Mouse (Mus musculus): Measurements from ENCODE around the gene Eapp. TPM values are rescaled to one million over a fixed set of nuclear protein-coding genes. Genes with fewer than 3 reads are reported as not detected.
"Not testable (repeated sequence)": the region's sequence is repeated elsewhere in the genome, so short reads cannot be mapped to it uniquely, and the experiment has no call there.

The Eapp gene
- polyA plus RNA-seq (2017; shearing (Covaris generic)): 100 to 1,000 TPM; 103 to 138 TPM

- ATAC-seq: peak; percentile 74
These were observed at the start of gene Eapp for GRCm38 (mm10) chr12:54695511-54696241. Gene Eapp (minus strand): TSS chr12:54695897.

GRCm38 (mm10) chr12:54738661-54739243 lies 43.1 kb upstream of the Eapp start:
- ATAC-seq: peak; percentile 27

DNA sequence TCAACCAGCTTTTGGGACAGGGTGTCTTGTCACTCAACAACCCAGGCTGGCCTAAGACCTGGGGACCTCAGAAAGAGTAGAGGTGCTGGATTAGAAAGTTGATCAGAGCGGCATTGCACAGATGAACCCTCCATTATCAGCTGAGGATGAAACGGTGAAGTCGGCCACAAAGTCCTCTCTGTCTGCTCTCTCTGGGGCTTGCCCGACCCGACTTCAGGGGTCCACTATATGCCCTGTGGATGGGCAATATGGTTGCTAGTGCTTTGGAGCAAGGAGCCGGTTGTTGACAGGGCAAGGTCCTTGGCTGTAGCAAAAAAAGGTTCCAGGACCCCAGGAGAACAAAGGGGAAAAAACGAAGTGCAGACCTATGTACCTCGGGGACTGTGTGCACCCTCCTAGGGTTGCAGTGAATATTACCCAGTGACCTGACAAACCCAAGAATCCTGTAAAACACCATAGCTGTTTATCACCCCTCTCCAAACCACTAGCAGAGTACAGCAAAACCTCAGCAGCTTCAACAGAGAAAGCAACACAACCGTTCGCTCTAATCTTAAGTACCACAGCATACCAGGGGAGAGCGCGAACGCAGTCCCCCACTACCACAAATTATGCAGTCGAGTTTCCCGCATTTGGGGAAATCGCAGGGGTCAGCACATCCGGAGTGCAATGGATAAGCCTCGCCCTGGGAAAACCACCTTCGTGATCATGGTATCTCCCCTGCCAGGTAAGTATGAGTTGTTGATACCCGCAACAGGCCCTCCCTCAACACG lies 42.4 kb upstream of the Eapp start:
- peak; percentile 60 for ATAC-seq

DNA sequence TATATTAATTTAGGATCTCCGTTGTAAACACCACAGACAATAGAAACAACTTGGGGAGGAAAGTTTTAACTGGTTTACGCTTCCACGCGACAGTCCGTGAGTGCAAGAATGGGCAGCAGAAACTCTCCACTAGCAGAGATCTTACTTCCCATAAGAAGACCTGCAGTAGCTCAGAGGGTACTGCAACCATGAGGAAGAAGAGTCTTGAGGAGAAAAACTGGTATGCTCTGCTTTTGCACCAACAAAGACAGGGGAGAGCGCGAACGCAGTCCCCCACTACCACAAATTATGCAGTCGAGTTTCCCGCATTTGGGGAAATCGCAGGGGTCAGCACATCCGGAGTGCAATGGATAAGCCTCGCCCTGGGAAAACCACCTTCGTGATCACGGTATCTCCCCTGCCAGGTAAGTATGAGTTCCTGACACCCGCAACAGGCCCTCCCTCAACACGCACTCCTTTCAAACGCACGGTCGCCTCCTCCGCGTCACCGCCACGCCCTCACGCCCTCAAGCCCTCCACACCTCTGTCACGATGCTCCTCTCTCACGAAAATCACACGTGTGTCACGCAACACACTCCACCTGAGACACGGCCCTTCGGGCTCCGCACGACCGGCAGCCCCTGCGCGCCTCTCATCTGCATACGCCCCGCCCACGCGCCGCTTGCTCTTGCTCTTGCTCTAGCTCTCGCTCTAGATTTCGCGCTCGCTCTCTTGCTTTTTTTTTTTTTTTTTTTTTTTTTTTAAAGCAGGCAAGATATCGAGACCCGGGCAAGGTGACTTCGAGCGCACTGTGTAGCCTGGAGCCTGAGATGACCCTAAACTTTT lies 38.8 kb upstream of the Eapp start:
- ATAC-seq: peak; percentile 37

GRCm38 (mm10) chr12:54729140-54730059 lies 33.7 kb upstream of the Eapp start:
- peak; percentile 75 for ATAC-seq

- peak; percentile 77 for ATAC-seq
These were observed 23.4 kb upstream of the Eapp start for GRCm38 (mm10) chr12:54718871-54719786.

DNA sequence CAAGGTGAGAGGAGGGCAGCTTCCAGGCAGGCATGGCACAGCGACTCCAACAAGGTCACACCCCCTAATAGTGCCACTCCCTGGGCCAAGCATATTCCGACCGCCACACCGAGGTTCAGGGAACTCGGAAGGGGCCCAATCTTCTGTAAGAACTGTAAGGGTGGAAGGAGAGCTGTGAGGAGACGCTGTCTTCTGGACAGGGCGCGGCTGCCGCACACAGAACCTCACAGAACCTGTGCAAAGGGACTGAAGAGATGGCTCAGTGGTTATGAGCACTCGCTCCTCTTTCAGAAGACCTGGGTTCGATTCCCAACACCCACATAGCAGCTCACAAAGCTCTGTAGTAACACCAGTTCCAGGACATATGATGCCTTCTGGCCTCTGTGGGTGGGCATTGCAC lies 21.8 kb upstream of the Eapp start:
- not testable (repeated sequence) for ATAC-seq

DNA sequence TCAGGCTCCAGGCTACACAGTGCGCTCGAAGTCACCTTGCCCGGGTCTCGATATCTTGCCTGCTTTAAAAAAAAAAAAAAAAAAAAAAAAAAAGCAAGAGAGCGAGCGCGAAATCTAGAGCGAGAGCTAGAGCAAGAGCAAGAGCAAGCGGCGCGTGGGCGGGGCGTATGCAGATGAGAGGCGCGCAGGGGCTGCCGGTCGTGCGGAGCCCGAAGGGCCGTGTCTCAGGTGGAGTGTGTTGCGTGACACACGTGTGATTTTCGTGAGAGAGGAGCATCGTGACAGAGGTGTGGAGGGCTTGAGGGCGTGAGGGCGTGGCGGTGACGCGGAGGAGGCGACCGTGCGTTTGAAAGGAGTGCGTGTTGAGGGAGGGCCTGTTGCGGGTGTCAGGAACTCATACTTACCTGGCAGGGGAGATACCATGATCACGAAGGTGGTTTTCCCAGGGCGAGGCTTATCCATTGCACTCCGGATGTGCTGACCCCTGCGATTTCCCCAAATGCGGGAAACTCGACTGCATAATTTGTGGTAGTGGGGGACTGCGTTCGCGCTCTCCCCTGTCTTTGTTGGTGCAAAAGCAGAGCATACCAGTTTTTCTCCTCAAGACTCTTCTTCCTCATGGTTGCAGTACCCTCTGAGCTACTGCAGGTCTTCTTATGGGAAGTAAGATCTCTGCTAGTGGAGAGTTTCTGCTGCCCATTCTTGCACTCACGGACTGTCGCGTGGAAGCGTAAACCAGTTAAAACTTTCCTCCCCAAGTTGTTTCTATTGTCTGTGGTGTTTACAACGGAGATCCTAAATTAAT lies 18.3 kb upstream of the Eapp start:
- peak; percentile 44 for ATAC-seq

- peak; percentile 57 for ATAC-seq
These were observed 14.8 kb upstream of the Eapp start for GRCm38 (mm10) chr12:54710494-54710879.

GRCm38 (mm10) chr12:54709691-54710493 lies 14.2 kb upstream of the Eapp start:
- peak; percentile 36 for ATAC-seq

GRCm38 (mm10) chr12:54699394-54699793 lies 3.7 kb upstream of the Eapp start:
- ATAC-seq: no peak

- no peak for ATAC-seq
These were observed 2.1 kb upstream of the Eapp start for GRCm38 (mm10) chr12:54697791-54698250.

DNA sequence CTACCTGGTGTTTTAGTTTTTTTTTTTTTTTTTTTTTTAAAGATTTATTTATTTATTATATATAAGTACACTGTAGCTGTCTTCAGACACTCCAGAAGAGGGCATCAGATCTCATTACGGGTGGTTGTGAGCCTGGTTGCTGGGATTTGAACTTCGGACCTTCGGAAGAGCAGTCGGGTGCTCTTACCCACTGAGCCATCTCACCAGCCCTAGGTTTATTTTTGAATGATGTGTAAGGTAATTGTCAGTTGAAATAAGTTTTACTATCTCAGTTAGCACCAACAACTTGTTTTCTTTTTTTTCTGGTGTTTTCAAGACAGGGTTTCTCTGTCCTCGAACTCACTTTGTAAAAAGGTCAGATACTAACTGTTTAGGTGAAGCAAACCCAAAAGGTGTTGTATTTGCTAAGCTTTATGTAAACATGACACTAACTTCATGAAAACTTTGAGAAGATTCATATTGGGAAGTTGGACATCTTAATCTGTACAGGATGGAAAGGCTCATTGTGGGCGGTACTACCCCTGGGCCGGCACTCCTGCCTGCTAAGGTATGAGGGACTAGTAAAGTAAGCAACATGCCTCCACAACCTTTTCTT lies 1.4 kb upstream of the Eapp start:
- no peak for ATAC-seq

DNA sequence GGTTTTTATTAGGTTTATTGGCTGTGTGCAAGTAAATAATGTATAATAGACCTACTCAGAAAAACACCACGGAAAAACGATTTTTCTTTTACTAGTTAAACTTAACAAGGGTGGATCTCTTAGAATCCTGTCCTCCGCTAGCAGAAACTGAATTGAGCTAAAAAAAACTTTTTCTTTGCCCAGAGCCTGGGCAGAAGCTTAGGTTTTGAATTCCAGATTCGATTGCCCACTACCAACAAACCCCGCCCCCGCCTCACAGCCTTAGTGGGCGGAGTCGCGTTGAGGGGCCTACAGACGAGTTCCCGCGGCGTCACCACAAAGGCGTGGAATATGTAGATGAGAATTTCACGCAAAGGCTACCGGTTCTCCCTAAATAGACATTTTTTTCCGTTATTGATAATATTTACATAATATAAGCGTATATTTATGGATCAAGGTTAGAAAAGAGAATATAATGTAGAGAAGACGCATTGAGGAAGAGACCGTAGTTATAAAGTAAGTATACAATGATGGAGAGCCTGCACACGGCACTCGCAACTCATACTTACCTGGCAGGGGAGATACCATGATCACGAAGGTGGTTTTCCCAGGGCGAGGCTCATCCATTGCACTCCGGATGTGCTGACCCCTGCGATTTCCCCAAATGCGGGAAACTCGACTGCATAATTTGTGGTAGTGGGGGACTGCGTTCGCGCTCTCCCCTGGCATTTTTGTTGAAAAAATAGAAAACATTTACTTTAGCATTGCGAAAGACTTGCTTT lies 725 bp upstream of the Eapp start:
- peak; percentile 71 for ATAC-seq

DNA sequence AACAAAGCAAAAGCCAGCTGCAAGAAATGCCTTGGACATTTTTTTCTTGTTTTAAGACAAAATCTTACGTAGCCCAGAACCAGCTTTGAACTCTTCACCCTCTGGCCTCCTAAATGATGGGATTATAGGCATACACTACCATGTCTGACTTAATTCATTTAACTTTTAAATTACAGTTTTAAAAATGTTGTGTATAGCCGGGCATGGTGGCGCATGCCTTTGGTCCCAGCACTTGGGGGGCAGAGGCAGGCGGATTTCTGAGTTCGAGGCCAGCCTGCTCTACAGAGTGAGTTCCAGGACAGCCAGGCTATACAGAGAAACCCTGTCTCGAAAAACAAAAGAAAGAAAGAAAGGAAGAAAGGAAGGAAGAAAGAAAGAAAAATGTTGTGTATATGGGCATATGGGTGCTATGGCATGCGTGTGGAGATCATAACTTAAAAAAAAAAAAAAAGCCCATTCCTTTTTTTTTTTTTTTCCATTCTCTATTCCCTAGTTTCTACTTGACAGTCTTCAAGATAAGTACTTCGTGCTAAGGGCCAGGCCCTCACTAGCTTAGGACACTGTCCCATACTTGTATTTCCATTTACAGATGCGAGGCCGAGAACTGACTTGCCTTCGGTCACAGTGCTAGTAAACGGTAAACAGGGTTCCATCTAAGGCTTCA lies 718 bp downstream of the Eapp start:
- ATAC-seq: no peak

DNA sequence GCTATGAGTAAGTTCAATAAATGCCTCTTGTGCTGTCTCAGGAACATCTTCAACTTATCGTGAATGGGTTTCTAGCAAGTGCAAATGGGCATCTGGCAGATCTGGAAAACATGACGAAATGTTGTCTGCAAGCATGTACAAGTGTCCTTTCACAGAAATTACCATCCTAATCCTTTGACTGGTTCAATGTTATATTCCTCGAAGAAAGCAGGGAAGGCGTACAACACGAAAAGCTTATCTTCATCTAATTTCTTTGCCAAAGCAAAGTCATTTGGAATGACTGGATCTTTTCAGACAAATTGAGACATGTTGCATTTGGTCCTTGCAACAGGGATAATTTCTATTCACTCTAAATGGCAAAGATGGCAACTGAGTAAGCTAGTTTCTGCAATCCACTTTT lies 6.6 kb downstream of the Eapp start:
- no peak for ATAC-seq

DNA sequence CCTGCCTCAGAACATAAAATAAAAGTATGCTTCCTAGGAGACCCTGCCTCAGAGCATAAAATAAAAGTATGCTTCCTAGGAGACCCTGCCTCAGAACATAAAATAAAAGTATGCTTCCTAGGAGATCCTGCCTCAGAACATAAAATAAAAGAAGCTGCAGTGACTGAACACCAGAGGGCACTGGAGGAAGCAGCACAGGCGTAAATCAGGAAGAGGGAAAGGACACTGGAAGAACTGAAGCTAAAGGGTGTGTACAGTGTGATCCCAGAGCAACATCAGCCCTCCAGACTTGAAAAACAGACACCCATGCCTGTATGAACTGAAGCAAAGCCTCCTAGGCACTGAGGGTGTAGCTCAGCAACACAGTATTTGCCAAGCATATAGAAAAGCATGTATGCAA lies 12.5 kb downstream of the Eapp start:
- ATAC-seq: no peak

Measured in activated CD4-positive, CD25-positive, alpha-beta regulatory T cell, adult 4 months (primary cell).